Mouse (Mus musculus): ENCODE data around the gene Fam19a1.

- TF ChIP-seq CTCF (IDR thresholded peaks at IDR 0.05; ENCODE audit: control insufficient read depth, insufficient read depth, low read length) (no peak), POLR2A (IDR thresholded peaks at IDR 0.05; ENCODE audit: borderline replicate concordance, control insufficient read depth, low read depth, low read length) (no peak)
Measured at GRCm38 (mm10) chr6:96173681-96174080, 60.7 kb downstream of the Fam19a1 start.

Measured in bone marrow, adult 2 months (tissue).